Mouse (Mus musculus): ENCODE measurements at regions not wholly inside any gene's neighbourhood (a gene's known extent, or its start where the extent isn't known, plus 50 kb on each side); places are given as distances from the start of the nearest gene placed in this dataset.
"Not testable (repeated sequence)": the region's sequence is repeated elsewhere in the genome, so short reads cannot be mapped to it uniquely, and the experiment has no call there.

- DNase-seq (ENCODE audit: extremely low read depth, low read depth): no peak
Measured at GRCm38 (mm10) chr2:18617520-18617919, 54.7 kb upstream of the Commd3 start.

- no peak for DNase-seq (ENCODE audit: extremely low read depth, low read depth)
Measured at GRCm38 (mm10) chr2:18609868-18610185, 62.4 kb upstream of the Commd3 start.

DNA sequence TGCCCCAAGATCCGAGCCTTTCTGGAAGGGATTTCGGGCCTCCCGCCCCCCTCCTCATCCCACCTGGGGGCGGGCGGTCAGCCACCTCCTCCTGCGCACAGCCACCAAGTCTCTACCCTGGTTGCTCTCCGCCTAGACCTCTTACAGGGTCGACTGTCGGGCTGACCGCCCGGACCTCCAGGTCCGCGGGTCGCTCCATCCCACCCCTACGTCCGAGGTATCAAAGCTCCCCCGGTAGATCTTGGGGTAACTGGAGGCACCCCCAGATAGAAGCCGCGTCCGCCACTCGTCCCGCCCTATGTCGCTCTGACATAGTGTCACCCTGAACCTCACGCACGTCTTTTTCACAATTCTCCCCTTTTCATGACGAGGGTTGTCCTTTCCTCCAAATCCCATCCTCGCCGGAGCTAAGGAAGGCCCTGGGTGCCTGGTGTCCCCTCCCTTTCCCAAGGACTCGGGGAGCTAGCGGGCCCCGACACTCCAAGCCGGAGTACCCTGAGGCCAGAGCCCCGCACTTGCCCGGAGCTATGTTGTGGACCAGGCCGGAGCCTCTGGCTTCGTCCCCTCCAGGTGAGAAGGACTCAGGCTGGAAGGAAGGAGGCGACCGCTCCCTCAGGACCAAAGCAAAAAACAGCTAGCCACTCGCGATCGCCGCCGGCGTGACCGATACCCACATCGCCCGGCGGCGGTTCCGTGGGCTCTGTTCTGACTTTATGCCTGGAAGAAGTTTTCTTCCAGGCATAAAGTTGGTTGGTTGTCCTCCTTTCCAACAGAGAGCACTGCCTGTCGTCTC, 62.9 kb upstream of the Commd3 start:
- no peak for DNase-seq (ENCODE audit: extremely low read depth, low read depth)

DNA sequence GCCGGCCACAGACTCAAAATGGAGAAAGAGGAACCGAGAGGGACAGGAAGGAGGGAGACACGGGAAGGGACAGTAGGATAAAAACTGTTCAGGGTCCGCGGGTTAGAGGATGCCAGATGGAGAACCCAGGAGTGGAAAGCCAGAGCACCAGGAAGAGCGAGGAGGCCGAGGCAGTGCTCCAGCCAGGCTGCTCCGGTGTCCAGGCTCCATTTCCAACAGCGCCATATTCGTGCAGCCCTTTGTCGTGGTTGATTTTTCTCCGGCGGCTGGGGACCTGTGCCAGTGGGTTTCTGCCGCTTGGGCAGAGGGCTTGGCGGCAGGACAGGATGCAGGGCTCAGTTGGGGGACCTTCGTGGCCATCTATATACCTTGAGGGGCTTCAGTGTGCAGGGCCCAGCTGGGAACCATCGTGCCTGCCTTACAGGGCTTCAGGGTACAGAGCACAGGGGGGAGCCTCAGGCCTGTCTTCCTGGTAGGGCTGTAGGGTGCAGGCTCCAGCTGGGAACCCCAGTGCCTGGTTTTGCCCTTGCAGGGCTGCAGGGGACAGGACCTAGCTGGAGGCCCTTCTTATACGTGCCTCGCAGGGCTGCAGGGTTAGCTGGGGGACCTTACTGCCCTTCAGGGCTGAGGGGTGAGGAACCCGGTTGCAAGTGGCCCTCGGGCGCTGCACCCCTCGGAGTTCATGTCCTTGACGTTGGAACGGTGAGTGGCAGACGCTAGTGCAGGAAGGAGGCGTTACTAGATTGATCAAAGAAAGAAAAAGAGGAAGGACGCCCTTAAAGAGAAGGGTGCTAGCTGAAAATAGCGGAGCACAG, 63.7 kb upstream of the Commd3 start:
- DNase-seq (ENCODE audit: extremely low read depth, low read depth): no peak

- no peak for DNase-seq (ENCODE audit: extremely low read depth, low read depth)
Measured at GRCm38 (mm10) chr2:18607586-18608259, 64.5 kb upstream of the Commd3 start.

- no peak for DNase-seq (ENCODE audit: extremely low read depth, low read depth)
Measured at GRCm38 (mm10) chr2:18607088-18607487, 65.1 kb upstream of the Commd3 start.

GRCm38 (mm10) chr2:18592221-18592620, 80.0 kb upstream of the Commd3 start:
- no peak for DNase-seq (ENCODE audit: extremely low read depth, low read depth)

GRCm38 (mm10) chr2:18588232-18588631, 84.0 kb upstream of the Commd3 start:
- no peak for DNase-seq (ENCODE audit: extremely low read depth, low read depth)

GRCm38 (mm10) chr2:18587746-18588231, 84.4 kb upstream of the Commd3 start:
- DNase-seq (ENCODE audit: extremely low read depth, low read depth): peak; percentile 70

DNA sequence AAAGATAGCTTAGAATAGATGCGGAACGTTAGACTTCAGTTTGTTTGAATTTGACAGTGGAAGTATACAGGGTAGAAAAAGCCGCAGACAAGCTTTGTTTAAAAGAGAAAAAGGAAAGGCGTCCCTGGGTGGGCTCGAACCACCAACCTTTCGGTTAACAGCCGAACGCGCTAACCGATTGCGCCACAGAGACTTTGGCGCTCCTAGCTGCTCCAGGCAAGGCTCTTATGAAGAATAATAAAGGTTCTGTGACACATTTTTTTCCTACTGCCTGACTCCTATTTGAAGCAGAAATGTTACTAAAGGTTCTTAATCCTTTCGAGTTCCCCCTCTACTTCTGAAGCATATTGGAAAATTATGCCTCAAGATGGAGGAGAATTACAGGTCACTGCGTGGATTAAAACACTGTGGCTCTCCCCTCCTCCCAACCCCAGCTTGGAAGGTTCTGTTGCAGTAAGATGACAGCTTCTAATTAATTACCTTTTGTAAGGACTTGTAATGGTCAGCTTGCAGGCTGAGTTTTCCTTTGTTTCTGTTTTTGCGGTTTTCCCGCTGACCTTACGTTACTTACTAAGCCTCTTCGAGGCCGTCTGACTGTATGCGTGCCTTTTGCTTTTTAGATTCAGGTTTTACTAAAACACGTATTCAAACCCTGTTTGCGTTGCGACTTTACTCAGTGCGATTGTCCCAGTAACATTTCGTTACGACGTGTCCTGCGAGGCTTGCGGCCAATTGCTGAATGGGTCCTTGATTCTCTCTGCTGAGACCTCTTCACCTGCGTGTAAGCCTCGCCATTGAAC, 85.1 kb upstream of the Commd3 start:
- DNase-seq (ENCODE audit: extremely low read depth, low read depth): peak; percentile 79

DNA sequence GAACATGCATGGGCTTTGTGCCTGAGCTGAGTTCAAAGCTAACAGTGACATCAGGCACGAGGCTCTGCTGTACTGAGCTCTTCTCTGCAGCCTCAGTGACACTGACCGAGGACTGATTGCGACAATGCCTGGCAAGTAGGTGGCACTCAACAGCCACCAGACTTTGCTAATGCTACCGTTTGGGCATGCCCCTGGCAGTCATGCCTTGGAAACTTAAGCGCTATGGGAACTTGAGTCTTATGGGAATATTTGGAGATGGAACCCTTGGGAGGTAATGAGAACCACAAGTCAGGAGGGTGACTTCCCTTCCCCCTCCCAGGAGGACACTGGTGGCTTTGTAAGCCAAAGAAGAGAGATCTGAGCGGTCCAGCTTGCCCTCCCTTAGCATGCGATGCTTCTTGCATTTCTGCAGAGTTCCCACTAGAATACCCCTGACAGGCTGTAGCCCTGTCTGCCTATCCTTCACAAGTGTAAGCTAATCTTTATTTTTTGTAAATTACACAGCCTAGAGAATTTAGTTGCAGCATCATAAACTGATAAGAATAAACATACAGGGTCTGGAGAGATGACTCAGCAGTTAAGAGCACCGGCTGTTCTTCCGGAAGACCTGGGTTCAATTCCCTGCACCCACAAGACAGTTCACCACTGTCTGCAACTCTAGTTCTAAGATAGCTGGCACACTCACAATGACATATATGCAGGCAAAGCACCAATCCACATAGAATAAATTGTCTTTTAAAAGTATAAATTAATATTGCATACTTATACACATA, 86.4 kb upstream of the Commd3 start:
- DNase-seq (ENCODE audit: extremely low read depth, low read depth): peak; percentile 72

GRCm38 (mm10) chr2:18558133-18558532, 114.1 kb upstream of the Commd3 start:
- DNase-seq (ENCODE audit: extremely low read depth, low read depth): no peak

DNA sequence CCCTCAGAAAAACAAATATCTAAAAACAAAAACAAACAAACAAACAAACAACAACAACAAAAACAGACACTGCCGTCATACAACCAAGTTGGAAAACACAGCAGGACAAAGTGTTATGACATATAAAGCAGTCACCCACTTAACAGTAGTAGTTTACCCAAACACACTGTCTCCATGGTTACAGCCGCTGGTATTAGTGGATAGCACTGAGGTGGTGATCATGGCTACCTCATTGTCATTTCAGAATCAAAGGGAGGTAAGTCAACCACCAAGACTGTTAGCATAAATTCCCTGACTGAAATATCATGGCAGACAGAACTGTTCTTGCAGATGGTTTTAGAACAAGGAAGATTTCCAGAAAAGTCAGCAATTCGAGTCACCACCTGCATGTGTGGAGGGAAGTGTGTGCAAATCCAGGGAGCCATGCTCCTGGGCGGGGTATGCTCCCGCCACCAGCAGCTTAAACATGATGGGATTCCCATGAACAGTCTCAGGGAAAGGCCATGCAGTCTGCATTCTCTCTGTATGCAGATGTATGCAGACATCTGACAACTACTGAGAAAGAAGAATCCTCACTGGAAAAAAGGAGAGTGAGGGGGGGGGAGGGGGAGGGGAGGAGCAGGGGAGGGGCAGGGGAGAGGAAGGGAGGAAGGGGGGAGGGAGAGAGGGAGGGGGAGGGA, 124.1 kb upstream of the Commd3 start:
- DNase-seq (ENCODE audit: extremely low read depth, low read depth): no peak

DNA sequence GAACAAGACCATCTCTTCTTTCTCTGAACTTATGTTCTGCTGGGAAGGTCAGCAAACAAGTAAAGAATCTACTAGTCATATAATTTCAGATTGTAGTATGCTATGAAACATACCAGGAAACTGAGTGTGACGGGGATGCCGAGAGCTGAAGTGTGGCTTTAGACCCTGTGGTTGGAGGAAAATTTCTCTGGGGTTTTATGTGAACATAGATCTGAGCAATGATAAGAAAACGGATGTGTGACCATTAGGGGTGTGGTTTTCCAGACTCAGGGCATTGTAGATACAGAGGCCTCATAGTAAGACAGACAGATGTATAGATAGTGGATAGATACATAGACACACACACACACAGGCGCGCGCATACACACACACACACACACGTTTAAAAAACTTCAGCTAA, 131.8 kb upstream of the Dnajc1 start:
- no peak for DNase-seq (ENCODE audit: extremely low read depth, low read depth)

DNA sequence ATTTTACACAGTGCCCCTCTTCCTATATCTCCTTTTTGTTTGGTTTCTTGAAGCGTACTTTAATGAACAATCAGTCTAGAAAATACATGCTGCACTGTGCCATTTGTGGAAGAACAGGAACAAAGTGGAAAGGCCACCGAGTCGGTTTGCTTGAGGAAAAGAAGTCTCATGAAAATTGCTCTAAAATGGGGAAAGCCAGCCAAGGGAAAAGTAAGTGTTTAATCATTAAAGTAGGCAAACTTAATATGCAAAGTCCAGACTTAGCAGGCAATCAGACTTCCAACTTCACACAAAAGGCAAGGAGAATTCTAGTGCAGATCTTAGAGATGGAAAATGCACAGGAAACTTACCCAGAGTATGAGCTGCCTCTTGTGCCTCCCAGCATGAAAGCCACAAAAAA, 131.3 kb upstream of the Dnajc1 start:
- DNase-seq (ENCODE audit: extremely low read depth, low read depth): no peak

- DNase-seq (ENCODE audit: extremely low read depth, low read depth): no peak
Measured at GRCm38 (mm10) chr2:18513435-18513834, 120.8 kb upstream of the Dnajc1 start.

- no peak for DNase-seq (ENCODE audit: extremely low read depth, low read depth)
Measured at GRCm38 (mm10) chr2:18509317-18509716, 116.7 kb upstream of the Dnajc1 start.

- no peak for DNase-seq (ENCODE audit: extremely low read depth, low read depth)
Measured at GRCm38 (mm10) chr2:18473361-18473771, 80.7 kb upstream of the Dnajc1 start.

GRCm38 (mm10) chr2:18460901-18461300, 68.3 kb upstream of the Dnajc1 start:
- DNase-seq (ENCODE audit: extremely low read depth, low read depth): no peak

DNA sequence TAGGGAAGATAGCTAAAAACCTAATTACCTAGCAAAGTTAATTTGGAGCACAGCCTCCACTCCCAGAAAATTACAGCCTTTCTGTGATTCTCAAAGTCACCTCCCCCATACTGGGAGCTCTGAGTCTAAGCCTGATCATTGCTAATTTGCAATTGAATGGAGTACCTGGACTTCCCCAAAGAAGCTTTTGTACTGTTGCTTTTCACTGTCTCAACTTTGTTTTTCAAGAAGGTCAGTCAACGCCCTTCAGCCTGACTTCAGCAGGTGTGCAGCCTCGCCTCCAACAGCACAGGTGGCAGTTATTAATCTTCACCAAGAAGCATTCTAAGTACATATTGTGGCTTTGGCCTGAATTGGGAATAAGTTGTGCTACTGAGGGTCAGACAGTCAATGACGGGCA, 67.7 kb upstream of the Dnajc1 start:
- DNase-seq (ENCODE audit: extremely low read depth, low read depth): not testable (repeated sequence)
